Mouse (Mus musculus): ENCODE measurements around the gene Csrp3.

- TF ChIP-seq CTCF (IDR thresholded peaks at IDR 0.05; ENCODE audit: low read depth, low read length) (no peak), POLR2AphosphoS5 (IDR thresholded peaks at IDR 0.05; ENCODE audit: insufficient replicate concordance, low read depth, low read length) (no peak), TAL1 (conservative IDR thresholded peaks at IDR 0.05; ENCODE audit: low read depth, low read length) (no peak), GATA2 (IDR thresholded peaks at IDR 0.05; ENCODE audit: borderline replicate concordance, low read depth, low read length) (no peak)
Observed at GRCm38 (mm10) chr7:48790117-48790516, 57.7 kb downstream of the Csrp3 start.
